Mouse (Mus musculus): ENCODE measurements around the gene Rwdd3.

The Rwdd3 gene

GRCm38 (mm10) chr3:121159566-121159965 is 11.9 kb downstream of the Rwdd3 start:
- peak; percentile 67 to 83 for DNase-seq

- peak; percentile 75 to 76 for DNase-seq
Measured at GRCm38 (mm10) chr3:121158901-121159351, 12.6 kb downstream of the Rwdd3 start.

- peak; percentile 13 to 42 for DNase-seq
Measured at GRCm38 (mm10) chr3:121157546-121158330, 13.8 kb downstream of the Rwdd3 start.

- peak; percentile 30 to 31 for DNase-seq
Measured at GRCm38 (mm10) chr3:121156451-121157186, 14.9 kb downstream of the Rwdd3 start.

- DNase-seq = peak in 1 of 2 experiments; percentile 13
Measured at GRCm38 (mm10) chr3:121156043-121156442, 15.5 kb downstream of the Rwdd3 start.

GRCm38 (mm10) chr3:121133937-121134336 is 37.6 kb downstream of the Rwdd3 start:
- no peak for DNase-seq

GRCm38 (mm10) chr3:121133039-121133438 is 38.5 kb downstream of the Rwdd3 start:
- DNase-seq = no peak

- DNase-seq = no peak
Measured at GRCm38 (mm10) chr3:121127171-121127570, 44.3 kb downstream of the Rwdd3 start.

GRCm38 (mm10) chr3:121126476-121126875 is 45.0 kb downstream of the Rwdd3 start:
- no peak for DNase-seq

GRCm38 (mm10) chr3:121121072-121121471 is 50.4 kb downstream of the Rwdd3 start:
- DNase-seq = no peak

- DNase-seq = peak in 1 of 2 experiments; percentile 32
Measured at GRCm38 (mm10) chr3:121116590-121116989, 54.9 kb downstream of the Rwdd3 start.

- DNase-seq = no peak
Measured at GRCm38 (mm10) chr3:121116067-121116466, 55.4 kb downstream of the Rwdd3 start.

- DNase-seq = no peak
Measured at GRCm38 (mm10) chr3:121111068-121111467, 60.4 kb downstream of the Rwdd3 start.

- DNase-seq = no peak
Measured at GRCm38 (mm10) chr3:121110430-121110829, 61.1 kb downstream of the Rwdd3 start.

- DNase-seq = no peak
Measured at GRCm38 (mm10) chr3:121107481-121107880, 64.0 kb downstream of the Rwdd3 start.

GRCm38 (mm10) chr3:121105408-121105708 is 66.1 kb downstream of the Rwdd3 start:
- DNase-seq = no peak

Measured in cerebellum, postnatal 25 days (tissue).